Mouse (Mus musculus) cerebellum, adult 11 months (tissue): ENCODE data around the gene Pde4dip.
A peak's percentile ranks its signal among the peaks of the same experiment; 100 is the strongest.

ENCODE experiments used
- DNase-seq: peaks from one replicate; pipeline ENCODE4 v3.0.0; 2022

Pde4dip gene

GRCm38 (mm10) chr3:97900516-97901490 is 12.3 kb upstream of the Pde4dip start, which contains the start of gene Sec22b:
TSS of gene Sec22b (plus strand) at chr3:97901190.
- peak; percentile 87 for DNase-seq

DNA sequence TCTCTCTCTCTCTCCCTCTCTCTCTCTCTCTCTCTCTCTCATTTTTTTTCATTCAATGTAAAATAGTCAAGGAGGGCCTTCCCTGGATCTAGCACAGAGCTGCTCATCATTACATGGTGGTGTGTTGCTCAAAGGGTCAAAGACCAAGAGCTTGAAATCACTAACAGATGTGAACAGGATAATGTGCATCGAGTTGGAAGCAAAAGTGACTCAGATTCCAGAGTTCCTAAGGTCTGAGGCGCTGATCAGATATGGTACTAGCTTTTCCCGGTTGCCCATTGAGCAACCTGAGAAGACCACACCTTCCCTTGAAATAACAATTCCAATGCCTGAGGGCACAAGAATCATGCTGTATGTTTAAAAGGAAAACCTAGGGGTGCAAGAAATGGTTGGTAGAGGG is 9.9 kb upstream of the Pde4dip start:
- no peak for DNase-seq

GRCm38 (mm10) chr3:97894695-97895094 is 6.2 kb upstream of the Pde4dip start:
- DNase-seq, result no peak

DNA sequence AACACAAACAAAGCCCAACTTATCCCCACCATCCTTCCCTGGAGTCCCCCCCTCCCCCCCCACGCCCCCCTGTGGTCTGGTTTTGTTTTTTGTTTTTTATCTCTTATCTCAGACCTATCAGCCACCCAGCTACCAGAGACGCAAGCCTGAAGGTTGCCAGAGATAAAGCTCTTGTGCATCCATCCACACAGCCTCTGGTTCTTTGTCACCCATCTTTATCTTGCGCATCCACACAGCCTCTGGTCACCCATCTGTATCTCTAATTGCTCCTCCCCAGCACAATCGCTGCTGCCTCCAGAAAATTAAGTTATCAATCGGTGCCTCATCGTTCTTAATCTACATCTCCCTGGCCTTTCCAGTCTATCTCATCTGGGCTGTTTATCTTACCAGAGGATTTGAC is 1.7 kb upstream of the Pde4dip start:
- DNase-seq, result no peak

- DNase-seq, result peak; percentile 41
Measured at GRCm38 (mm10) chr3:97887785-97888167, 731 bp downstream of the Pde4dip start.

- DNase-seq, result no peak
Measured at GRCm38 (mm10) chr3:97881576-97881975, 6.9 kb downstream of the Pde4dip start.

- DNase-seq, result peak; percentile 49
Measured at GRCm38 (mm10) chr3:97879222-97879621, 9.3 kb downstream of the Pde4dip start.

DNA sequence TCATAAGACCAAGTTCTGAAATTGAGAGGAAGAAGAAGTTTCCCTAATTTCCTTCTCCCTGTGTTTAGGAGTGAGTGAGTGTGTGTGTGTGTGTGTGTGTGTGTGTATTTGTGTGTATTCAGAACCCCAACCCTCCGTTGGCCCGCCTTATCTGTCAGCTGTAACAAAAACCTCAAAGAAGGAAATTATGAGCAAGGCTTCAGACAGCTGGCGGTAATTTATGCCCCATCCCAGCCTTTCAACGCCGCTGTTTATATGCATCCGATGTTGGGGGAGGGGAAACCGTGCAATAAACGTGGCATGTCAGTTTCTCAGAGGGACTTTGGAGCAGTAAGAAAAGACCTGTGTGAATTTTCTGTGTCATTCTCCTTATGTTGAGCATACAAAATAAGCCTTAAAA is 12.2 kb downstream of the Pde4dip start:
- no peak for DNase-seq

DNA sequence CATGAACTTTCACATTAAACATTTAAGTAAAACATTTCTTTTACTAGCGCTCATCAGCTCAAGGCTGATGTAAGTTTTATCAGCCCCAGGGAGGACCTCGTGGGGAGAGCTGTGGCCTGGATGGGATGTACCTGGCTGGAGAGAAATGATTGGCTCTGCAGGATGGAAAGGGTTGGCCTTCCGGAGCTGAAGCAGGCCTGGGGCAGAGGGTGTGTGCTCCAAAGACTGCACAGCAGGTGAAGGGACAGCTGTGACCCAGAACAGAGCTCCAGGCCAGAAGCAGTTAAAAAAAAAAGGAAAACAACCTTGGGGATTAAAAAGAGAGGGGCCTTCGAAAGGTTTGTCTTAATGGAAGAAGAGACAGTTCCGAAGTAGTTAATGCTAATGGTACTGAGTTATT is 13.7 kb downstream of the Pde4dip start:
- DNase-seq, result no peak

GRCm38 (mm10) chr3:97869730-97870129 is 18.8 kb downstream of the Pde4dip start:
- DNase-seq, result no peak

DNA sequence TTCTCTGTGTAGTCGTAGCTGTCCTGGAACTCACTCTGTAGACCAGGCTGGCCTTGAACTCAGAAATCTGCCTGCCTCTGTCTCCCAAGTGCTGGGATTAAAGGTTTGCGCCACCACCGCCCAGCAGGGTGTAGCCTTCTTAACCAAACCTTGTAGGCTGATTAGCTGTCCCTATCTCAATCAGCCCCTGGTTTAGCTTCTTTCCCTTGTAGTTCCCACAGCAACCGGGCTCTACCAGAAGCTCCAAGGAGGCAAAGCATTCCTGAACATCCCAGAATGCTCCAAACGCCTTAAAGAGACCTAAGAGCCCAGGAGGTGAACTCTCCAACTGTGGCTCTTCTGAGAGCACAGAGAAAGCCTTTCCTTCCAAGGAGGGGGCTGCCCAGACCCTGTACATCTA is 19.8 kb downstream of the Pde4dip start:
- DNase-seq, result no peak

DNA sequence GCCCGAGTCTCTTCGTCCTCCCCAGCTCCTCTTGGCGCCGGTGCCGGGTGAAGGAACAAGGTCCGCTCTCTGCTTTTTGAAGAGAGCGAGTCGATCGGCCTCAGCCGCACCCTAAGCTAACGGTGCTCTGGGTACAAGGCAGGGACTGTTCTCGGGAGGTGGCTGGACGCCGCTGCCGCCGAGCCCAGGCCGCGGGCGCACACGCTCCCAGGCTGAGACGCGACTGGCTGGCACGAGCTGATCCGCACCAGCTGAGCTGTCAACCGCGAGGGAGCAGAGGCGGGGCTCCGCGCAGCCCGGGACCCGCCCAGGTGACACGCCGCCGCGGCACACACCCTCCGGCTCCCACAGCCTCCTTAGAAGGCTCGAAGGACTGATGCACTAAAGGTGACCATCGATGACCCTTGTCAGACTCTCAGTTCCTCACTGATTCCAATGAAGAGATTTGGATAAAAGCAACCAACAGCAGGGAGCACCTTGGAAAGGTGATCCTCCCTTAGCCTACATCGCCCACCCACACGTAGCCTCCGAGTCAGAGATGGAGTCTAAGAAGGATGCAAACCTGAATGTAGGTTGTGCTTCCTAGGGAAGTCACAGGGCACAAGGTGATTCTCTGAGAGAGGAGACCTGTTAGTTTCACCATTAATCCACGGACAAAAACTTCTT is 20.4 kb downstream of the Pde4dip start:
- peak; percentile 57 for DNase-seq

GRCm38 (mm10) chr3:97867221-97868023 is 21.1 kb downstream of the Pde4dip start:
- DNase-seq, result no peak

- no peak for DNase-seq
Measured at GRCm38 (mm10) chr3:97866696-97867095, 21.8 kb downstream of the Pde4dip start.

DNA sequence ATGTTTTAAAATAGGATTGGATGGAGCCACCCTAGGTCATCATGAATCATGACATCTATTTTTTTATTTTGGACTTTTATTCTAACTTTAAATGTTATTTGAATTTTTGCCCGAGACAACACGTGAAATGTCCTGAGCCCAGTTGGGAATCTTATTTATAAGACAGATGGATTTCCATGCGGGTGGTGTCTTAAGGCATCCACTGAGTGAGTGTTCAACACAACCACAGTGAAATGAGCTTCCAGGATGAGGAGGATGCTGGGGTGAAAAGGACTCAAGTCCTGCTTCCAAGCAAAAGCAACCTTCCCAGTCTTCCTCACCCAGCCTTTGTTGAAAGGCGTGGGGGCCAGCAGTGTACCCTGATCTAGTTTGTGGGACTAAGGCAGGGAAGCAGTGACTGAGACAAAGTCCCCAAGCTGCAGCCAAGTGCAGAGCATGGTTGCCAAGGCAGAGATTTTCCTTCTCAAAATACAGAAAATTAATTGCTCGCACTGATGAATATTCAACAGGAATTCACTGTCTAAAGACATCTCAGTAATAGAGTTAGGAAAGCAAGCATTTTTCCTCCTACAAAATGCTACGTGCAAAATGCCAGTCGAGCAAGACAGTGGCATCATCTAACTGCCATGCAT is 27.6 kb downstream of the Pde4dip start:
- DNase-seq, result no peak

- no peak for DNase-seq
Measured at GRCm38 (mm10) chr3:97859400-97859799, 29.1 kb downstream of the Pde4dip start.

- DNase-seq, result peak; percentile 58
Measured at GRCm38 (mm10) chr3:97854575-97855384, 33.7 kb downstream of the Pde4dip start.

DNA sequence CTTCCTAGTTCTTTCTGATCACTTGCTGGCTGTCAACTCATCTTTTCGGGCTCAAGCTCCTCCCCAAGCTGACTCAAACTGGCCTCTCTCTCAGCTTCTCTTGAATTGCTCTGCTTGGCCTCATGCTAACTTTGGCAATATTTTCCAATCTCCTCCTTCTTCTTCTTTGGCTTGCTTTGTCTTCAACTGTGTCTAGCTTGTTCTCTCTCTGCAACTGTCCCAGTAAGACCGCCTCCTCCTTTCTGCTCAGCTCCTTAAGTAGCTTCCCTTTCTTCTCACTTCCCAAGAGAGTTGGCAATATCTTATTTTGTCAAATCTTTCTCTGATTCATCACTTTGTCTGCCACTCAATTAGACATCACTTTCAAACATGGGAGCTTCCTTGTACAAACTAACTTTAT is 36.7 kb downstream of the Pde4dip start:
- DNase-seq, result no peak

DNA sequence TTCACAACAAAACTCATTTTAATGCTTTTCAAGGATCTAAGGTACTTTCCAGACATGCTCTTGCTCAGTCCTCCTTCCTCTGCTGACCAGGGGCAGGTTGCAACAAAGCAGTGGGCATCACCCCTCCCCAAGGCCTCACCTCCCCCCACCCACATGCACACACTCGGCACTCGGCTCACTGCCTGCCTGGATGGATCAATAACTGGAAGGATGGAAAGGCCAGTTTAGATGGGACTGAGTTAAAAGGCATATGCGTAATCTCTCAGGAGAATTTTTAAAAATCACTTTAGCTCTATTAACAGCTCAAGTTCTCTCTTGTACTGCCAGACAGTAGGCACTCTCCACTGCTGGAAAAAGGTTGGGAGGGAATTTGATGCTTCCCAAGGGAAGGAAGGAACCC is 40.9 kb downstream of the Pde4dip start:
- no peak for DNase-seq

DNA sequence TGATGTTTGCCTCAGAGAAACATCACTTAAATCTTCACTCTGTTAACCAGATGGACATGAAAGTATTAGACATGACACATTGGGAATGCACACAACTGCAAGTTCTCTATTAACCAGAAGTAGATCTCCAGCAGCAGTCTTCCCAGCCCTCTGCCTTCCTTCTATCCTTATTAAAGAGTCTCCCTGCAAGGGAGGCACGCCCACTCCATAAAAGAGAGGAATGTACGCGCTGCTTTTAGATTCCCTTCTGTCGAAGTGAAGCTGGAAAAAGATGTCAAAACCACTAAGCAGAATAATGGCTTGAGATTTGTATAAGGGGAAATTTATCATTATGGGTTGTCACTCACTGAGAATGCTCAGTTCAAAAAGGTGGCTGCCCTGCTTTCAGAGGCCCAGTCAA is 42.1 kb downstream of the Pde4dip start:
- DNase-seq, result no peak

DNA sequence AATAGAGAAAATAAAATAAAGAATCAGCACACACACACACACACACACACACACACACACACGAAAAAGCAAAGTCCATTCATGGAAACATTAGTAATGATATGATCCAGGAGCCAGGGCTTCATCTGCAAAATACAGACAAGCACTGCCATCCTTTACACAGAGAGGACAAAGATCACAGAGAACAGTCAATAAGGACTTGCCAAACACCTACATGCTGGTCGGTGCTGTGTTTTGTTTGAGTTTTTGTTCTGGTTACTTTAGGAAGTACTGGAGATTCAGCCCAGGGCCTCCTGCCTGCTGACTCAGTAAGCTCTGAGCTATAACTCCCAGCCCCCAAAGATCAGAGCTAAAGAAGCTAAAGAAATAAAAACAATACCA is 43.7 kb downstream of the Pde4dip start:
- no peak for DNase-seq
